Mouse (Mus musculus) thymus, postnatal 10 days (tissue): ENCODE measurements around the gene Rtn4rl1.
A peak's percentile ranks its signal among the peaks of the same experiment; 100 is the strongest.

Source experiments
- DNase-seq, 2 experiments: peaks; one replicate each; pipeline ENCODE4 v3.0.0; 2021; ENCODE audit warnings: low spot score in 2 of 2

Rtn4rl1 gene

DNA sequence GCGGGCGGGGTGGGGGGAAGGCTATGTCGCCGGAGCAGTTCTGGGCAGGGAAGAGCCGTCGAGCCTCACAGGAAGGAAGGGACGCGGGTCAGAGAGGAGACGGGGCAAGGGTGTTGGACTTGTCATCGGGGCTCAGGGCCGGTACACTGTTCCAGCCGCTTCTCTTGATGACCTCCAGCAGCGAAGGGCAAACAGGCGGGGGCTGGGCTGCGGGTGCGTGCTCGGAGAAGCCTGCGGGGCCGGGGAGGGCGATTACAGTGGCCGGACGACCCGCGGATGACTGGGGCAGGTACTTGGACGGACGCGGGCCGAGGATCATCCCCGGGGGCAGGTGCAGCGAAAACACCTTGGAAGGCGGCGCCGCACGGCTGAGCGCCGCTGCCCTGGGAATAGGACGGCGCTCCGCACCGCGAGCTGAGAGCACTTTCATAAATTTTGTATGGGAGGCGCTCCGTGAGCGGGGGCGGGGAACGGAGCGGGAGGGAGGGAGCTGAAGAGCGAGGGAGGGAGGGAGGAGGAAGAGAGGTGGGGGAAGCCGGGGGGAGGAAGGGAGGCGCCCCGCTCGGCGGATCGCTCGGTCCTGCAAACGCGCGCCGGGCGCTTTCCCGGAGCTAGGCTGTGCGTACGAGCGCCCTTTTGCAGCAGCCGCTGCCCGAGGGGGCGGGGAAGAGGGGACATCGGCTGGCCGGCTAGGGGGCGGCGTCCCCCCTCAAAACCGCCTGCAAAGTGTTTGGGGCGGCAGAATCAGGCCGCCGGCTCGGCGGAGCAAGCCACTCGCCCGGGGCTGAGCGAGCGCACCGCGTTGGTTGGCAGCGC, at the start of gene Rtn4rl1:
TSS of gene Rtn4rl1 (plus strand) at position 528 of the 816 bp plus-strand sequence.
- DNase-seq = peak; percentile 66 to 77

GRCm38 (mm10) chr11:75145841-75146240, 47.7 kb upstream of the Rtn4rl1 start:
- no peak for DNase-seq

DNA sequence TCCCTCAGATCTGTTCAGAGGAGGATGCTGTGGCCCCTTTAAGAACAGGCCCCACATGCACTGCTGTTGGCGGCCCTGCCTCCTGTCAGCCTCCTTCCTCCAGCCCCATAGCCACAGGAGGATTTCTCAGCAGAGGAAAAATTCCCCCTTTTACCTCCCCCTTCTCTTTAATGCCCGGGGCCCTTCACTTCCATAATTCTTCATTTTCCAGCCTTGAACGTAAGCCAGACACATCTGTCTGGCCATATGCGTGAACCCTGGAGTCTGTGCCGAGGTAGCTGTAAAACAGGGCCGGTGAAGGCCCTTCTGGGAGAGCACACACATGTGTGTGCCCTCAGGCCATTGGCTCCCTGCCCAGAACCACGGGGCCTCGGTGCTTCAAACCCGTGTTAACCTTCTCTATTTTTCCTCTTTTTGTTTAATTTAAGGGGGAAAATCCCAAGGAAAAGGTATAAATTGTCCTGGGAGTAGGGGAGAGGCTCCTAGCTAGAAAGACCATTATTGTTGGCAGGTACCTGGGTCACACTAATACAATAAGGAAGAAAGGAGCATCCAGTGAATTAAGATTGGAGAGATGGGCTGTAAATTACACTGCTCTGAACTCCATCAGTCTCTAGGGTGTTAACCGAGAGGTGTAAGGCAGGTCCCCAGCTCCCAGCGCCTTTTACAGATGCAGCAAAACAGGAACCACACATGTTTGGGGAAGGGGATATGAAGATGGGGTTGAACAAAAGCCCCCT, 46.3 kb upstream of the Rtn4rl1 start:
- no peak for DNase-seq

DNA sequence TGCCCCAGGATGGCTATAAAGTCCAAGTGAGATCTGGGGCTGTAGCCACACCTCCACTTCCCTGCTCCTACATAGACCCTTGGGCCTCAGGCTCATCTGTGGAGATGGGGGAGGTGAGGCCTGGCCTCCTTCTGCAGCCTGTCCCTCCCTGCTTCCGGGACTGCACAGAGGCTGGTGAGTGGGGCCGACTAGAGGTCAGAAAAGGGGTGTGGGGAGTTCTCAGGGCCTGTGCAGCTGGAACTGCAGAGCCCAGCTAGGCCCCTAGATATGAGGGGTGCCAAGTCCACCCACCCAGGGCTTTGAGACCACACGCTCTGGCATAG, 45.8 kb upstream of the Rtn4rl1 start:
- no peak for DNase-seq

DNA sequence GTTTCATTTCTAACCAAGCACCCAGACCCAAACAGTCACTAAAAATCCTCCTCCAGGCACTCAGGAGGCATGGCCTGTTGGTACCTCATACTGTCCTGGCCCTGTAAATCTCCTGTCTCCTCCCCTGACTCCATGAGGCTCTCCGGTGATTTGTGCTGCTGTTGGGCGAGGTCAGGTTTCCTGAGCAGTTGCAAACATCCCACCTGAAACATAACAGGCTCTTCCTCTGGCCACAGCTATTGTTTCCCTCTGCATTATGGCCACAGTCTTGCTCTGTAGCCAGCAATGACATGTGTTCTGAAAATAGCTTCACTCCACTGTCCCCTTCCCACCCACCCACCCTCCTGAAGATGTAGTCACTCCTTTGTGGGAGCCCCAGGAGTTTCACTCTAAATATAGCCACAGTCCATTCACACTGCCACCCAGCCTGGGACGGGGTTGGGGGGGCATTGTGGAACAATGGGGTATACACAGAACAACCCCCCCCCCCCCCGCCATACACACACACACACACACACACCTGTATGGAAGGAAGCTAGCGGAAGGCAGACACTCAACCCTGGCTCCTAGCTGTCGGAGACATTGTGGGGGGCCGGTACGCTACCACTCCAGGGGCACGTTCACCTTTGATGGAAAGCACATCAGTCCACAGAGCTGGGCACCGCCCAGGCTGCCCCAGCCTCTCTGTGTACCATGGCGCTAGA, 45.1 kb upstream of the Rtn4rl1 start:
- DNase-seq = no peak

GRCm38 (mm10) chr11:75150346-75150745, 43.2 kb upstream of the Rtn4rl1 start:
- DNase-seq = no peak

GRCm38 (mm10) chr11:75152603-75153557, 40.7 kb upstream of the Rtn4rl1 start:
- DNase-seq = no peak

DNA sequence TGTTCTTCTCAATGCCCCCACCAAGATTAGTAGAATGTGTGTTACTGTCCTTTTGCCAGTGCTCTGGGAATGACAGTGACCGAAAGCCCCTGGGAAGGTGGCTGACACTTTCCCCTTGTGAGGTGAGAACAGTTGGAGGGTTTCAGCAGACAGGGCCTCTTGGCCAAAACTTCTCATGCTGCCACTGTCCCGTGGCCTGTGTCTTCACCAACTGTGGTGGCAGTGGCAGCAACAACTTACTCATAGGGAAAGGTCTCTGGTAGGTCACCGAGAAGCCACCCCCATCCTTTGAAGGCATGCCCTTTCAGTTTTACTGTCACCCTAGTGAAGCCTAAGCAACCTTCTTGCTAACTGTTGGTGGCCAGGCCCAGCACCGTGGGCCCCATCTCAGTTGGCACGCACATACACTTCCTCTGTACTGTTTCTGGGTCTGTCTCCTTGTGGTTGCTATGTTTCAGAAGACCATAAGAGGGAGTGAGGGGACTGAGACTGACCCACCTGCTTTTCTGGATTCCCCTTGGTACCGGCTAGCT, 39.5 kb upstream of the Rtn4rl1 start:
- DNase-seq = no peak

DNA sequence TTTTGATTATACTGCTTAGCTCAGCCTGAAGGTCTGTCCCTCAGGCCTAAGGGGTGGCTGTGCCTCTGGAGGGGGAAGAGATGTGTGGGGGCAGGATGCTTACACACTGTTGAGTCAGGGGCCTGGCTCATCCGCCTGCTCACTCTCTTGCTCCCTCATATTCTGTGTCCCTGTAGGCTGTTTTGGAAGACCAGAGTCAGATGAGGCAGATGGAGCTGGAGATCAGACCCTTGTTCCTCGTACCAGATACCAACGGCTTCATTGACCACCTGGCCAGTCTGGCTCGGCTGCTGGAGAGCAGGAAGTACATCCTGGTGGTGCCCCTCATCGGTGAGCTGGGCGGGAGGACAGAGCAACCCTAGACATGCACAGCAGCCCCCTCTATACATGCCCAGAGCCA, 37.6 kb upstream of the Rtn4rl1 start:
- no peak for DNase-seq

DNA sequence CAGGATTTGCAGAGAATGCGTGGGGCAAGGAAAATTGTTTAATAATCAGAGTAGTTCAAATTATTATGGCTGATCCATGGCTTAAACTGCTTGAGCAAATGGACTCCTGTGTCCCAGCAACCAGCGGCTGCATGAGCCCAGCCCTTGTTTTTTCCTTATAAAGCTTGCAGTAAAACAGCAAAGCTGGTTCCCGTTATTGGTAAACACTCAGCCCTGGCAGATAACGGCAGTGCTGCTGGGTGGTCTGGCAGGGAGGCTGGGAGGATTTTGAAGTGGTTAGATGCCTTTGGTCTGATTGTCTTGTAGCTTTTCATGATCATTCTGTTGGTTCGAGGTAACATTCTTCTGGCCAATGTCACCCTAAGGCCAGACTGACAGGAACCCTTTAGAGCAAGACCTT, 37.2 kb upstream of the Rtn4rl1 start:
- DNase-seq = no peak

GRCm38 (mm10) chr11:75157037-75157436, 36.5 kb upstream of the Rtn4rl1 start:
- no peak for DNase-seq

DNA sequence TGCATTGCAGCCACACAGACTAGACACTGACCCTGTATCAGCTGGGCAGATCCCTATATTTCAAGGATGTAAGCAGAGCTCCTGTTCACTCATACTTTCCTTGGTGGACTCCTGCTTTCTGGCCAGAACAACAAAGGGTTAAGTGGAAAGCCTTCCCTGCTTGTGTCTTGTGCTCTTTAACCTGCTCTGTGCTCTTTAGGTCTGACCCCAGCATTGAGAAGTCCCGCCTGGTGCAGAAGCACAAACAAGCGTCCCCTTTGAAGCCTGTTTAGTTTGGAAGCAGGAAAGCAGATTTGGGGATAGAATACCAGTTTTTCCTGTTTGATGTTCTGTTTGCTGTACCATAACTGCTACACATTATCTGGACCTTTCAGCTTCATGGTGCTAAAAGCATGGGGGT, 35.7 kb upstream of the Rtn4rl1 start:
- DNase-seq = no peak

GRCm38 (mm10) chr11:75158432-75158831, 35.2 kb upstream of the Rtn4rl1 start:
- no peak for DNase-seq

- DNase-seq = peak in 1 of 2 experiments; percentile 40
These were observed 34.0 kb upstream of the Rtn4rl1 start for GRCm38 (mm10) chr11:75159564-75159963.

DNA sequence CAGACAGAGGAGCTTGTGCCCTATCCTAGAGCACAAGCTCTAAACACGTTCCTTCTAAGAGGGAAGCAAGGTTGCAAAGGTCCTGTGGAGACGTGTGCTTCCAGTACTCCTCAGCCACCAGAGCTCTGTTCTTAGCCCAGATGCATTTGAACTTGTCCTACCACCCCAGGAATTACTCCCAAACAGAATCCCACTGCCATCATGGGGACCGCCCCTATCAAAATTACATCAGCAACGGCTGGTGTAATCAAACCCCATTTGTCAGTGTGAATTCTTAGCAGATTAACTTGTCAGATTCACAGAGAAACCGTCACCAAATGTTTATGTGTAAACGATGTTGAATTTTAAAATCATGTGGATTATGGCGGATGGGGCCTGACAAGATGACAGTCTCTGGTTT, 32.6 kb upstream of the Rtn4rl1 start:
- no peak for DNase-seq

GRCm38 (mm10) chr11:75161417-75162008, 32.1 kb upstream of the Rtn4rl1 start:
- no peak for DNase-seq

DNA sequence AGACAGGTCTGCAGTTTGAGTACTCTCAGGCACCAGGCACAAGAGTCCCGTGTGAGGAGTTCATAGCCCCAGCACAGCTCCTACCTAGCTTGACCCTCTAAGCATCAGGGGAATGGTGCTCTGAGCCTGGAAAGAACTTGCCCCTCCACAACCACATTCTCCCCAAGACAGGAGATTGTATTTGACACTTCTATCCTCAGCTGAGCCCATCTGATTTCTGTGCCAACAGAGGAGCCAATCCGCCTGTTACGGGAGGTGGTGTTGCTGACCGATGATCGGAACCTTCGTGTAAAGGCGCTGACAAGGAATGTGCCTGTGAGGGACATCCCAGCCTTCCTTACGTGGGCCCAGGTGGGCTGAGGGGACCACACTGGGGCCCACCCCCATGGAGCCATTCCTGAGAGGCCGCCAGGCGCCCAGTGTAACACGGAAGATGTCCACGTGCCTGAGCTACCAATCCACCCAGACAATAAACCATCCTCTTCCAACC, 30.9 kb upstream of the Rtn4rl1 start:
- no peak for DNase-seq

GRCm38 (mm10) chr11:75163379-75163778, 30.2 kb upstream of the Rtn4rl1 start:
- DNase-seq = no peak

DNA sequence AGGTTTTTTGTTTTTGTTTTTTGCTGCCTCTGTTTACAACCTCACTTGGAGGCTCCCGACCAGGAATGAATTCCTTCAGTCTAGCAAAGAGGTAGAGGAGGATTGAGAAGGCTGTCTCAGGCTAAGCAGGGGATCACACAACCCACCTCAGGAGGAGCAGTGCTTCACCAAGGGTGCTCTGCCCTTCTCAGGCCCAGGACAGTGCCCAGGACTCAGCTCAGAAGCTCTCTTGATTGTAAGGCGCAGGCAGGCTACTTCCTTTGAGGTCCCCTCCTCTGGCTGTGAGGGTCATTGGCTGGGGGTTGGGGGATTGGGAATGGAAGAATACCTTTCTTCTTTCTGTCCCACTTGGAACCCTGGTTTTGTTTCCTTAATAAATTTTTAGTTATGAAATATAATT, 29.5 kb upstream of the Rtn4rl1 start:
- DNase-seq = no peak

- no peak for DNase-seq
These were observed 28.8 kb upstream of the Rtn4rl1 start for GRCm38 (mm10) chr11:75164750-75165149.
